Mouse (Mus musculus): ENCODE measurements around the gene Prpsap2.

DNA sequence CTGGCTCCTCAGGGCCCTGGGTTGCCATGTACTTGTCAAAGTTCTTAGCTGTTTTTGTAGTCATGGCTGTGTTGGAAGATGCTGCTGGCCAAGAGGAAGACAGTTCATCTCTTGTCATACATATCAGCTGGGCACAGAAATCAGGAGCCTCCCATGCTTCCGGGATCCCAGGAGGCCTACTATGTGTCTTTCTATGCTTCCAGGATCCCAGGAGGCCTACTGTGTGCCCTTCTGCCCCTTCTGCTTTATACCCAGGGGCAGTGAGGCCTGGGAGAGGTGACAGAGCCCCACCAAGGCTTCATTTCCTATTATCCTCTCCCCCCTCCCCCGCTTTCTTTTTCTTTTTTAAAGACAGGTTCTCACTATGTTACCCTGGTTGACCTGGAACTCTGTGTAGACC lies 56.3 kb downstream of the Prpsap2 start:
- TF ChIP-seq CTCF (IDR thresholded peaks at IDR 0.05; ENCODE audit: control insufficient read depth, insufficient read depth, low read length) (no peak), POLR2A (IDR thresholded peaks at IDR 0.05; ENCODE audit: borderline replicate concordance, control insufficient read depth, low read depth, low read length) (no peak)

Data from bone marrow, adult 2 months (tissue).